Mouse (Mus musculus) ES-Bruce4 (cell line): Measurements from ENCODE around the gene Sox5.

Source experiments
- CTCF ChIP-seq: IDR thresholded peaks from one replicate; pipeline ENCODE4 v1.8.1; 2011; ENCODE audit warnings: low read depth, low read length
- POLR2A ChIP-seq: IDR thresholded peaks from one replicate; pipeline ENCODE4 v1.8.1; 2011; ENCODE audit warnings: low read length; ENCODE audit not compliant: insufficient read depth

DNA sequence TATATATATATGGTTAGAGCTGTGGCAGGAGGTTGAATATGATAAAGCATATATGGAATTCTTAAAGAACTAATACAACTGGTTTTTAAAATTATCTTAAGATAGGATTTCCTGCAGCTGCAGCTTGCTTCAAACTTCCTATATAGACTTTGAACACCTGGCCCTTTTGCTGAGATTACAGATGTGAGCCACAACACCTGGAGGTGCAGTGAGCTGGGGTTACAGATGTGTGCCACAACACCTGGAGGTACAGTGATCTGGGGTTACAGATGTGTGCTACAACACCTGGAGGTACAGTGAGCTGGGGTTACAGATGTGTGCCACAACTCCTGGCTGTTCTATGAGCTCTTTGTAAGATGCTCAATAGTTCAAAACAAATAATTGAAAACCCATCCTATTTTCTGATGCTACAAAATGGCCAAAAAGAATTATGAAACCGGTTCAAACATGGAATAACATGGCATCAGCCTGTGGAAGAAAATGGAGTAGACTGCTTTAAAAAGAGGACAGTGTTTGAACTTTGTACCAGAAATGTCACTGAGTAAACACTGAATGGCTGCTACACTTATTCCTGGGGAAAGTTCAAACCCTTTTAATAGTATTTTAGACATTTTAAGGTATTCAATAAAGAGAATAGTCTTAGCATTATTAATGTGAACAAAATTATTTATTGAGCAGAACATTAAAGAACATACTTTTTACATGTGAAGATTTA is 695.5 kb downstream of the Sox5 start:
- TF ChIP-seq CTCF (no peak), POLR2A (no peak)
